Mouse (Mus musculus) spleen, adult 2 months (tissue): ENCODE results near the gene A730061H03Rik.

Experiments
- CTCF ChIP-seq: fragments of 200-500 bp; IDR thresholded peaks from 2 replicates; pipeline ENCODE4 v1.5.1; 2011; ENCODE audit warnings: mild to moderate bottlenecking, inconsistent platforms; ENCODE audit not compliant: insufficient read depth, insufficient read length, insufficient replicate concordance; ENCODE audit errors: extremely low read depth
- POLR2A ChIP-seq: fragments of 200-500 bp; IDR thresholded peaks from 2 replicates; pipeline ENCODE4 v1.6.1; 2011; ENCODE audit warnings: low read depth, low read length, inconsistent platforms

DNA sequence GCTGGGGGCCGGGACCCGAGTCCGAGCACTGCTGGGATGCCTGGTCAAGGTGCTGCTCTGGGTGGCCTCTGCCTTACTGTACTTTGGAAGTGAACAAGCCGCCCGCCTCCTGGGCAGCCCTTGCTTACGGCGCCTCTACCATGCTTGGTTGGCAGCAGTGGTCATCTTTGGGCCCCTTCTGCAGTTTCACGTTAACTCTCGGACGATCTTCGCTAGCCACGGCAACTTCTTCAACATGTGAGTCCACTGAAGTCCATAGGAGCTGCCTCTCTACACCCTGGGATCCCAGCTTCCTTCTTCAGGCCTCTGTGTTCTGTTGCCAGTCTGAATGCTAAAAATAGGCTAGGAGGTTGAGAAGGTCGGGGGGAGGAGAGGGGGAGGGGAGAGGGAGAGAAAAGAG, 15.5 kb upstream of the A730061H03Rik start:
- TF ChIP-seq CTCF (no peak), POLR2A (no peak)
